Mouse (Mus musculus) splenic B cell, adult 2 months (primary cell): Measurements from ENCODE around the gene Spindoc.

ENCODE experiments used
- DNase-seq: peaks from one replicate; pipeline ENCODE4 v3.0.0-alpha.2; 2011; ENCODE audit warnings: low read depth, low spot score
- H3K27me3 ChIP-seq: 2 replicates; pipeline ENCODE4 v1.6.1; 2012; ENCODE audit warnings: mild to moderate bottlenecking, low read length, moderate library complexity, mixed read lengths; ENCODE audit not compliant: control insufficient read depth, poor library complexity, insufficient read depth, severe bottlenecking
- H3K36me3 ChIP-seq: 2 replicates; pipeline ENCODE4 v1.6.1; 2012; ENCODE audit warnings: mild to moderate bottlenecking, low read length, moderate library complexity, mixed read lengths; ENCODE audit not compliant: control insufficient read depth, poor library complexity, insufficient read depth, severe bottlenecking

Spindoc gene

GRCm38 (mm10) chr19:7321391-7321790 lies 61.4 kb downstream of the Spindoc start:
- DNase-seq, result no peak

DNA sequence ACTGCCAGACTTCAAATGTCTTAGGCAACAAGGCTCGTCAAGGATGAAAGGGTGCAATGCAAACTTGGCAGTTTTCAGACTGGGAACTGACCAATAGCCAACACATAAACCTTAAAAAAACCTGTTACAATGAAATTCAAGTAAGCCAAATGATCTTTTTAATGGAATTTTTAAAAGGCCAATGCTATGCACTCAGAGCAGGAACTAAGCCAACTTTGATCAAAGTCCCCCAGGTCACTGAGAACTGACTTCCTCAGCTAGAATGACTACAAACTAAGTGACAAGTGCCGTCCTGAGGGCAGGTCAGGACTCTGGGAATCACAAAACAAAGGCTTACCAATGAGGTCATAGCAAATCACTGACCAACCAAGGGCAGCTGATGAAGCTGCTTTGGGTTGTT lies 62.6 kb downstream of the Spindoc start:
- Histone ChIP-seq H3K27me3 (no peaks in the 10 kb centered on the region), H3K36me3 (no peaks in the 10 kb centered on the region)
- no peak for DNase-seq

More at GRCm38 (mm10) chr19:7321391-7321790, 61.4 kb downstream of the Spindoc start:
- no peaks in the 10 kb centered on the region for H3K36me3 ChIP-seq
- no peaks in the 10 kb centered on the region for H3K27me3 ChIP-seq

GRCm38 (mm10) chr19:7317716-7318115 lies 65.1 kb downstream of the Spindoc start:
- Histone ChIP-seq H3K36me3 (0 out of 2 replicates have a peak, but pooled peaks cover 2% of the 10 kb centered on the region), H3K27me3 (no peaks in the 10 kb centered on the region)
- DNase-seq, result no peak

GRCm38 (mm10) chr19:7316822-7317221 lies 66.0 kb downstream of the Spindoc start:
- H3K36me3 ChIP-seq, result 0 out of 2 replicates have a peak, but pooled peaks cover 2% of the 10 kb centered on the region
- DNase-seq, result no peak
- no peaks in the 10 kb centered on the region for H3K27me3 ChIP-seq

DNA sequence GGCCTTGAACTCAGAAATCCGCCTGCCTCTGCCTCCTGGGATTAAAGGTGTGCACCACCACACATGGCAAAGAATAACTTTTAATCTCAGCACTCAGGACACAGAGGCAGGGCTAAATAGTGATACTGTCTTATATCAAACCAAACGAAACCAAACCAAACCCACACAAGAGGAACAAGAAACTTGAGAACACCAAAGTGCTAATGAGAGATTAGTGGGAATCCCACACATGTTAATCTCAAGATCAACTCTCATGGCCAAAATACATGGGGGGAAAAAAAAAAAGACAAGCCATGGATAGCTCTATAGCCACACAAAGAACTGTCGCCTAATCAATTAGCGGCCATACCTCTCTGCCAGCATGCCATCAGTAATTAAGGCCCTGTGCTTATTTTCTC lies 67.2 kb downstream of the Spindoc start:
- Histone ChIP-seq H3K36me3 (0 out of 2 replicates have a peak, but pooled peaks cover 2% of the 10 kb centered on the region), H3K27me3 (no peaks in the 10 kb centered on the region)
- peak; percentile 29 for DNase-seq

- no peak for DNase-seq
- no peaks in the 10 kb centered on the region for H3K27me3 ChIP-seq
- 0 out of 2 replicates have a peak, but pooled peaks cover 2% of the 10 kb centered on the region for H3K36me3 ChIP-seq
Observed at GRCm38 (mm10) chr19:7314976-7315586, 67.7 kb downstream of the Spindoc start.

- H3K27me3 ChIP-seq, result no peaks in the 10 kb centered on the region
- 0 out of 2 replicates have a peak, but pooled peaks cover 2% of the 10 kb centered on the region for H3K36me3 ChIP-seq
- no peak for DNase-seq
Observed at GRCm38 (mm10) chr19:7313660-7314059, 69.1 kb downstream of the Spindoc start.

GRCm38 (mm10) chr19:7311306-7311705 lies 71.5 kb downstream of the Spindoc start:
- Histone ChIP-seq H3K36me3 (0 out of 2 replicates have a peak, but pooled peaks cover 2% of the 10 kb centered on the region), H3K27me3 (no peaks in the 10 kb centered on the region)
- no peak for DNase-seq

- 0 out of 2 replicates have a peak, but pooled peaks cover 2% of the 10 kb centered on the region for H3K36me3 ChIP-seq
- H3K27me3 ChIP-seq, result no peaks in the 10 kb centered on the region
- DNase-seq, result no peak
Observed at GRCm38 (mm10) chr19:7310704-7311103, 72.1 kb downstream of the Spindoc start.

DNA sequence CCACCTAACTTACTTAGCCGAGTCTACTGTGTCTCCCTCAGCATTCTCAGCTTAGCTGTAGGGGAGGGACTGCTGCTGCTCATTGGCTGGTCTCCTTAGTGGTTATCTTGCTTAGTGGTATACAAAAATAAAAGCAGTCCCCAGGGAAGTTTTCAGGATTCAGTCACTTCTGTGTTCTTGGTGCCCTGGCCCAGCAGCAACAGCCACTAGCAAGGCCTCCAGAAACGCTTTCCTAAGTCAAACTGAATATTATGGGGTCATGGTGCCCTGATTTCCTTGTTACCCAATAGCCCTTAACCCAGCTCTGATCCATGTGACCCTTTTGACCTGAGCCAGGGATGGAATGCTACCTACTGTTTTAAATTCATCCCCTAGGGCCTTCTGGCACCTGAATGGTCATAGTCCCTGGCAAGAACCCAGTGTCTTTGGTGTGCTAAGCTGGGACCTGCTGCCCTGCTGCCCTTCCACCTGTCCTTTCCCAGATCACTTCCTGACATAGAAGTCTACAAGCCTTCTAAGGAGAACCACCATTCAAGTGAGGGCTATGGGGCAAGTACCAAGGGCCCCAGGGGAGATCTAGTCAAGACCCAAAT lies 73.0 kb downstream of the Spindoc start:
- no peak for DNase-seq

DNA sequence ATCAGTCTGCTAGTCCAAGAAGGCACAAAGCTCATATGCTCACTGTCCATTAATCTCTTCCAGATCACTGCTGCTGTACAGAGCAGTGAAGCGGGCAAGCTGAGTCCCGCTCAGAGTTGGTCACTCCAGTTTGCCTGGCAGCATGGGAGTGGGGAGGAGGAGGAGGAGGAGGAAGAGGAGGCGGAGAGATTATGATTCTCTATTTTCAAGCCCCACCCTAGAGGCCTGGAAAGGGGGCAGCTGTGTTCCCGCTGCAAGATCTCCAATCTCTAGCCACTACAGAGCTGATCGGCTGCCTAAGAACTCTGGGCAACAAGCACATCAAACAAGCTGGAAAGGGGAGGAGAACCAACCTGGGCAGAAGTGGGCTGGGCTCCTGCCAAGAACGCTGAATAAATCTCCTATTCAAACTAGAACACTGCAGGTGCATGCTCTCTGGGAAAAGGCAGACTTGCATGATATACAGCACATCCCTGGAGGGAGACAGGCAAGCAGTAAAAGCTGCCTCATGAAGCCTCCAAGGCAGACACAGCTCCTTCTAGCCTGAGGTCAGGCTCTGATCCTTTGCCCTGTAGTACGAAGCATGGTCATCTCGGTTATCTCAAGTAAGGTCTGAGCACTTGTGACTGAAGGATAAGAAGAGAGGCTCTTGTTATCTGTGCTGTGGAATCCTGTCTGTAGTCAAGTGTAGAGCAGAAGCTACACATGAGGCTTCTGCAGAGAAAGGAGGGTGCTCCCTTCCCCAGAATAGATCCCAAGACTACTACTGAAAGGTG lies 74.6 kb downstream of the Spindoc start:
- Histone ChIP-seq H3K27me3 (no peaks in the 10 kb centered on the region), H3K36me3 (no peaks in the 10 kb centered on the region)
- DNase-seq, result no peak

More for the DNA sequence above, 73.0 kb downstream of the Spindoc start:
- Histone ChIP-seq H3K27me3 (no peaks in the 10 kb centered on the region), H3K36me3 (0 out of 2 replicates have a peak, but pooled peaks cover 2% of the 10 kb centered on the region)

DNA sequence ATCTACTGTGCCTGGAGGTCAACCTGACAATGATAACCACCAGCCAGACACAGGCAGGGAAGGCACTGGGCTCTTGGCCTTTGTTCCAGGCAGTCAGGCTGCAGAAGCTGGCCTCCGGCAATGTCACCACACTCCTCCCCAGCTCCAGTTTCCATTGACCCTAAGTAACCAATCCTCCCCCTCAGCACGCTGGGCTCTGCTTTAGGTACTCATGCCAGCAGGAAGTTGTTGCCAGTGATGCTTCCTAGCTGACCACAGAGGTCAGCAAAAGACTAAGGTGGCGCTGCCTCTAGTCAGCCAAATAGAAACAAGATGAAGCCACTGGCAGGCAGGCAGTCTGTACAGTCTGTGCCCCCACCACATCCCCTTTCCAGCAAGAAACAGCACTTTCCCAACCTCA lies 75.8 kb downstream of the Spindoc start:
- DNase-seq, result no peak
- H3K27me3 ChIP-seq, result no peaks in the 10 kb centered on the region

GRCm38 (mm10) chr19:7305380-7306310 lies 77.1 kb downstream of the Spindoc start:
- DNase-seq, result no peak
- Histone ChIP-seq H3K27me3 (no peaks in the 10 kb centered on the region), H3K36me3 (no peaks in the 10 kb centered on the region)

More for the DNA sequence above, 75.8 kb downstream of the Spindoc start:
- H3K36me3 ChIP-seq, result no peaks in the 10 kb centered on the region

DNA sequence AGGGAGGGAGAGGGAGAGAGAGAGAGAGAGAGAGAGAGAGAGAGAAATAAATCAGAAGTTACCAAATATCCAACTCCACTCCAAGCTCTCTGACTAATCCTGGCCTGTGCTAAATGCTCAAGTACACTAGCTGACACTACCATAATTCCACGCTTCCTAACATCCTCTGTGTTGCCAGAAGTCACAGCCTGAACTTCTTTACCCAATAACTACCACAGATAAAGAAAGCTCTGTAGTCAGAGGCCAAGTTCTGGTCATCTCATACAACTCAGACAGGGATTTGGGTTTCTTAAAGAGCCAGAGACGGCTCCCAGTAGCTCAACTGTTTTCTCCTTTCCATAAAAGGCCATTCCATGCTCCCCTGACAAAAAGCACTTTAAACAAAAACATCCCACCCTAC lies 78.0 kb downstream of the Spindoc start:
- no peaks in the 10 kb centered on the region for H3K27me3 ChIP-seq
- no peaks in the 10 kb centered on the region for H3K36me3 ChIP-seq
- DNase-seq, result no peak
